Mouse (Mus musculus): Measurements from ENCODE around the gene Gm29289. TPM values are rescaled to one million over a fixed set of nuclear protein-coding genes. Genes with fewer than 3 reads are reported as not detected.
"Not testable (repeated sequence)": the region's sequence is repeated elsewhere in the genome, so short reads cannot be mapped to it uniquely, and the experiment has no call there.

Gm29289 gene
- total RNA-seq (2022), result not detected

DNA sequence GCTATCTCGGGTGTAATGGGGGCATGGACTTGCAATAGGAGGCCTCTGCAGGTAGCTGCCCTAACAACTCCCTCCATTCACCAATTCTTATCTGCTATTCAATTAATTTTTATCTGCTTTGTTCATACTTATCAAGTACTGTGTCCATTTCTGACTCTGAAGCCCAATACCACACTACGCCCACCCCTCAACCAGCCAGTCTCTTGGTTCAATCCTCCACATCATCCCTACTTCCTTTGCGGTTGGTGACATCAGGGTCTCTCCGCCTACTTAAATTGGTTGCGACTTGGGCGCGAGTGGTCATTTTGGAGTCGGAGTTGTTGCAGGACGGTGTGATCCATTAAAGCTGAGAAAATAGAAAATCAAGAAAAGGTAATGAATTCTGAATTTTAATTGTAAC lies at the start of gene Gm29289:
Gene Gm29289, plus strand, starts transcription at position 301 of the 400 bp plus-strand sequence.
- DNase-seq (ENCODE audit: low spot score), result not testable (repeated sequence)

DNA sequence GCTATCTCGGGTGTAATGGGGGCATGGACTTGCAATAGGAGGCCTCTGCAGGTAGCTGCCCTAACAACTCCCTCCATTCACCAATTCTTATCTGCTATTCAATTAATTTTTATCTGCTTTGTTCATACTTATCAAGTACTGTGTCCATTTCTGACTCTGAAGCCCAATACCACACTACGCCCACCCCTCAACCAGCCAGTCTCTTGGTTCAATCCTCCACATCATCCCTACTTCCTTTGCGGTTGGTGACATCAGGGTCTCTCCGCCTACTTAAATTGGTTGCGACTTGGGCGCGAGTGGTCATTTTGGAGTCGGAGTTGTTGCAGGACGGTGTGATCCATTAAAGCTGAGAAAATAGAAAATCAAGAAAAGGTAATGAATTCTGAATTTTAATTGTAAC lies 31.7 kb upstream of the Gm29289 start, which contains the start of gene Gm10352:
Gene Gm10352, plus strand, starts transcription at position 301 of the 400 bp plus-strand sequence.
- not testable (repeated sequence) for DNase-seq (ENCODE audit: low spot score)

Other genes starting within 250 kb of the Gm29289 start
- gene H2al2b, start 211.9 kb upstream of the Gm29289 start, total RNA-seq (2022), result not detected
- gene Gm4064, start 136.4 kb upstream of the Gm29289 start, total RNA-seq (2022), result not detected
- not detected for gene Rbmy, start 101.9 kb upstream of the Gm29289 start, total RNA-seq (2022)
- gene Gm10256, start 101.9 kb upstream of the Gm29289 start, total RNA-seq (2022), result not detected
- gene Gm10352, start 31.6 kb upstream of the Gm29289 start, total RNA-seq (2022), result not detected